Comparison of ENCODE assay signal across 8 mouse cellular contexts in genomic region chr11:69655264-69656064, GRCm38 (mm10). TPM values are rescaled to one million over a fixed set of nuclear protein-coding genes. Genes with fewer than 3 reads are reported as not detected.
A peak's percentile ranks its signal among the peaks of the same experiment; 100 is the strongest.
DNase-seq lines count a peak whose midpoint lies in the region; ATAC-seq and TF ChIP-seq lines count a peak whose summit lies in the region.

Gene Sox15, plus strand, starts transcription at chr11:69655314.

- ATAC-seq in kidney, embryonic 15.5 days (replicated peaks; ENCODE audit: low FRiP score), result peak; percentile 82
- peak; percentile 51; the same call in 1 of the 2 replicates for ATAC-seq in liver, embryonic 14.5 days (ENCODE audit: insufficient read depth)
- ATAC-seq in neural tube, embryonic 11.5 days (ENCODE audit: insufficient read depth, low FRiP score, low TSS enrichment), result peak; percentile 73; the same call in 1 of the 2 replicates

- no peaks in the 10 kb centered on the region for H3K9me3 ChIP-seq in embryonic facial prominence, embryonic 10.5 days
- no peaks in the 10 kb centered on the region for H3K9me3 ChIP-seq in kidney, embryonic 15.5 days (replicated peaks)
- no peaks in the 10 kb centered on the region for H3K9me3 ChIP-seq in liver, embryonic 14.5 days (ENCODE audit: control insufficient read depth, low read length)
- H3K9me3 ChIP-seq in neural tube, embryonic 11.5 days (ENCODE audit: control insufficient read depth, low read length), result no peaks in the 10 kb centered on the region

- no peaks in the 10 kb centered on the region for H3K27me3 ChIP-seq in embryonic facial prominence, embryonic 10.5 days (replicated peaks; ENCODE audit: low read depth, poor library complexity, severe bottlenecking)
- no peaks in the 10 kb centered on the region for H3K27me3 ChIP-seq in kidney, embryonic 15.5 days
- H3K27me3 ChIP-seq in liver, embryonic 14.5 days (ENCODE audit: control insufficient read depth, insufficient read depth, low read length), result no peaks in the 10 kb centered on the region
- no peaks in the 10 kb centered on the region for H3K27me3 ChIP-seq in neural tube, embryonic 11.5 days (ENCODE audit: control insufficient read depth, insufficient read depth, low read length)

- TF ChIP-seq EP300 in liver, embryonic 14.5 days (IDR thresholded peaks at IDR 0.05; ENCODE audit: low read depth), result no peak

- H3K36me3 ChIP-seq in embryonic facial prominence, embryonic 10.5 days (replicated peaks), result peaks cover 94% of the 10 kb centered on the region
- peaks cover 84% of the 10 kb centered on the region for H3K36me3 ChIP-seq in kidney, embryonic 15.5 days
- H3K36me3 ChIP-seq in liver, embryonic 14.5 days (replicated peaks; ENCODE audit: control insufficient read depth, insufficient read depth, low read depth), result peaks cover 44% of the 10 kb centered on the region
- peaks cover 38% of the 10 kb centered on the region for H3K36me3 ChIP-seq in neural tube, embryonic 11.5 days (ENCODE audit: control insufficient read depth, insufficient read depth, low read length)

- TF ChIP-seq CTCF in liver, embryonic 14.5 days (IDR thresholded peaks at IDR 0.05; ENCODE audit: low read depth), result peak; percentile 86

- peak within 1 kb of the TSS; percentile 16; the same call in 1 of the 2 replicates for H3K9ac ChIP-seq in kidney, embryonic 15.5 days
- H3K9ac ChIP-seq in liver, embryonic 14.5 days (replicated peaks), result no peak within 1 kb of the TSS
- H3K9ac ChIP-seq in neural tube, embryonic 11.5 days (ENCODE audit: low read length), result 0 out of 2 replicates have a peak within 1 kb of the TSS, but pooled peaks have one; percentile 7

- WGBS in embryonic facial prominence, embryonic 10.5 days, result 22% methylated on average over 34 of the region's 34 CpGs
- WGBS in kidney, embryonic 15.5 days, result 16% methylated on average over 34 of the region's 34 CpGs
- 41% methylated on average over 34 of the region's 34 CpGs for WGBS in liver, embryonic 14.5 days (ENCODE audit: insufficient replicate concordance)
- 28% methylated on average over 34 of the region's 34 CpGs for WGBS in neural tube, embryonic 11.5 days

- peak within 1 kb of the TSS; percentile 32 for H3K4me3 ChIP-seq in embryonic facial prominence, embryonic 10.5 days
- H3K4me3 ChIP-seq in kidney, embryonic 15.5 days (replicated peaks), result 0 out of 2 replicates have a peak within 1 kb of the TSS, but pooled peaks have one; percentile 13
- no peak within 1 kb of the TSS for H3K4me3 ChIP-seq in liver, embryonic 14.5 days (ENCODE audit: insufficient read depth in 1 of 2, low read depth in 2 of 2, low read length in 2 of 2)
- H3K4me3 ChIP-seq in neural tube, embryonic 11.5 days (ENCODE audit: low read depth, low read length), result no peak within 1 kb of the TSS

- peak; percentile 34 for DNase-seq in A20 (ENCODE audit: low read depth, low spot score)
- DNase-seq in adrenal gland, adult 2 months, result peak; percentile 67
- peak; percentile 83 for DNase-seq in embryonic facial prominence, embryonic 10.5 days (ENCODE audit: low spot score)
- DNase-seq in heart, adult 9 months (ENCODE audit: low spot score in 2 of 2), result peak; percentile 27 to 58
- peak in 1 of 3 experiments; percentile 45 for DNase-seq in liver, embryonic 14.5 days (ENCODE audit: low read depth in 3 of 3, low spot score in 3 of 3)
- DNase-seq in neural tube, embryonic 11.5 days (ENCODE audit: low spot score), result peak; percentile 87
- peak; percentile 69 for DNase-seq in urinary bladder, adult 2 months (ENCODE audit: low spot score)

- H3K4me2 ChIP-seq in kidney, embryonic 15.5 days, result peak within 1 kb of the TSS; percentile 39
- no peak within 1 kb of the TSS for H3K4me2 ChIP-seq in liver, embryonic 14.5 days (ENCODE audit: low read depth)
- no peak within 1 kb of the TSS for H3K4me2 ChIP-seq in neural tube, embryonic 11.5 days (ENCODE audit: low read depth)

- peaks cover 39% of the 10 kb centered on the region for H3K4me1 ChIP-seq in embryonic facial prominence, embryonic 10.5 days
- peaks cover 34% of the 10 kb centered on the region for H3K4me1 ChIP-seq in kidney, embryonic 15.5 days
- H3K4me1 ChIP-seq in liver, embryonic 14.5 days (replicated peaks; ENCODE audit: control insufficient read depth in 2 of 2, insufficient read depth in 2 of 2, low read length in 1 of 2), result peaks cover 3 to 9% of the 10 kb centered on the region in 2 experiments
- no peaks in the 10 kb centered on the region for H3K4me1 ChIP-seq in neural tube, embryonic 11.5 days (ENCODE audit: control insufficient read depth, insufficient read depth, low read length)

- peak within 1 kb of the TSS; percentile 71 for H3K27ac ChIP-seq in embryonic facial prominence, embryonic 10.5 days (replicated peaks)
- H3K27ac ChIP-seq in kidney, embryonic 15.5 days, result peak within 1 kb of the TSS; percentile 76
- no peak within 1 kb of the TSS for H3K27ac ChIP-seq in liver, embryonic 14.5 days
- peak within 1 kb of the TSS; percentile 0; the same call in 1 of the 2 replicates for H3K27ac ChIP-seq in neural tube, embryonic 11.5 days (ENCODE audit: low read depth, low read length)

RNA-seq across cellular contexts. Expression of gene Sox15, which starts in this region (rescaled TPM):
- not detected for total RNA-seq in adrenal gland, adult 2 months (2021)
- polyA plus RNA-seq in adrenal gland, adult 2 months (2012; rRNA removed), result 0.24 TPM in 1 of 2 replicates, not detected in the other
- polyA plus RNA-seq in embryonic facial prominence, embryonic 10.5 days (2016; fragmentation: Nextera tagmentation; extraction: Ambion mirVana), result 0.17 TPM in 1 of 2 replicates, not detected in the other
- 0.18 and 0.19 TPM in 2 replicates for polyA plus RNA-seq in kidney, embryonic 15.5 days (2015; fragmentation: Nextera tagmentation; extraction: Ambion mirVana)
- not detected in 2 replicates for polyA plus RNA-seq in liver, embryonic 14.5 days (2012; rRNA removed)
- polyA plus RNA-seq in liver, embryonic 14.5 days (2014; fragmentation: Nextera tagmentation; extraction: Ambion mirVana), result not detected in 2 replicates
- not detected in 2 replicates for polyA plus RNA-seq in neural tube, embryonic 11.5 days (2014; fragmentation: Nextera tagmentation; extraction: Ambion mirVana)
- polyA plus RNA-seq in urinary bladder, adult 2 months (2012; rRNA removed), result 33.7 and 43.5 TPM in 2 replicates

Comparison
In these comparisons a context has a peak if more than half of its experiments do, and no peak if none do; other contexts are left out.
1. RNA of gene Sox15 (polyA plus RNA-seq): 33.7 to 43.5 TPM in urinary bladder, adult 2 months; 0.24 TPM in adrenal gland, adult 2 months, 0.18 to 0.19 TPM in kidney, embryonic 15.5 days, 0.17 TPM in embryonic facial prominence, embryonic 10.5 days, not detected in liver, embryonic 14.5 days and not detected in neural tube, embryonic 11.5 days; every median in the first group is over 10 times any median in the second.
2. Peak in DNase-seq in adrenal gland, adult 2 months; RNA of the gene not detected or under 1 TPM.
3. Peak in DNase-seq, H3K4me3 ChIP-seq and H3K27ac ChIP-seq in embryonic facial prominence, embryonic 10.5 days; RNA of the gene not detected or under 1 TPM.
4. Peak in ATAC-seq, H3K4me3 ChIP-seq, H3K27ac ChIP-seq, H3K9ac ChIP-seq and H3K4me2 ChIP-seq in kidney, embryonic 15.5 days; RNA of the gene not detected or under 1 TPM.
5. Peak in ATAC-seq in liver, embryonic 14.5 days; RNA of the gene not detected or under 1 TPM.
6. Peak in DNase-seq, ATAC-seq, H3K27ac ChIP-seq and H3K9ac ChIP-seq in neural tube, embryonic 11.5 days; RNA of the gene not detected or under 1 TPM.
7. Peak in every context shown above with its lines, with median percentiles within 50 percentile points of each other: ATAC-seq.